Mouse (Mus musculus) spleen, adult 2 months (tissue): ENCODE results near the gene Stpg3. TPM values are rescaled to one million over a fixed set of nuclear protein-coding genes. Genes with fewer than 3 reads are reported as not detected.

Experiments
- DNase-seq, 2 experiments: peaks; one replicate each; pipeline versions ENCODE4 v3.0.0 to v3.0.0-alpha.2; 2012 to 2021; ENCODE audit warnings: low spot score in 2 of 2, low read depth in 1 of 2
- H3K27ac ChIP-seq: fragments of 200-500 bp; 2 replicates; pipeline ENCODE4 v1.5.1; 2012; ENCODE audit warnings: low read length, inconsistent platforms; ENCODE audit not compliant: insufficient read depth
- H3K27me3 ChIP-seq: fragments of 200-500 bp; 2 replicates; pipeline ENCODE4 v1.6.1; 2012; ENCODE audit warnings: mild to moderate bottlenecking, moderate library complexity, low read length, inconsistent platforms; ENCODE audit not compliant: control insufficient read depth, insufficient read depth
- H3K36me3 ChIP-seq: fragments of 200-500 bp; 2 replicates; pipeline ENCODE4 v1.6.1; 2012; ENCODE audit warnings: mild to moderate bottlenecking, low read length, inconsistent platforms; ENCODE audit not compliant: control insufficient read depth, insufficient read depth
- H3K4me1 ChIP-seq: fragments of 200-500 bp; 2 replicates; pipeline ENCODE4 v1.6.1; 2011; ENCODE audit warnings: inconsistent platforms; ENCODE audit not compliant: control insufficient read depth, insufficient read depth, insufficient read length
- H3K4me3 ChIP-seq: fragments of 200-500 bp; 2 replicates; pipeline ENCODE4 v1.5.1; 2011; ENCODE audit warnings: mild to moderate bottlenecking, inconsistent platforms; ENCODE audit not compliant: insufficient read depth, insufficient read length; ENCODE audit errors: extremely low read depth
- CTCF ChIP-seq: fragments of 200-500 bp; IDR thresholded peaks from 2 replicates; pipeline ENCODE4 v1.5.1; 2011; ENCODE audit warnings: mild to moderate bottlenecking, inconsistent platforms; ENCODE audit not compliant: insufficient read depth, insufficient read length, insufficient replicate concordance; ENCODE audit errors: extremely low read depth
- POLR2A ChIP-seq: fragments of 200-500 bp; IDR thresholded peaks from 2 replicates; pipeline ENCODE4 v1.6.1; 2011; ENCODE audit warnings: low read depth, low read length, inconsistent platforms
- WGBS: fragments of 180-500 bp; shearing (Covaris S2); methylation state at CpG from one replicate; pipeline ENCODE4 v1.1.7; 2018; 5-methylcytosine and 5-hydroxymethylcytosine counted together
- polyA plus RNA-seq: library from polyadenylated mRNA; depleted of rRNA; stranded (reverse); fragments of >200 nt; gene quantifications from 2 replicates; pipeline ENCODE4 v1.2.3, GENCODE M21; 2012

The Stpg3 gene
- polyA plus RNA-seq, 1 experiment, result not detected

DNA sequence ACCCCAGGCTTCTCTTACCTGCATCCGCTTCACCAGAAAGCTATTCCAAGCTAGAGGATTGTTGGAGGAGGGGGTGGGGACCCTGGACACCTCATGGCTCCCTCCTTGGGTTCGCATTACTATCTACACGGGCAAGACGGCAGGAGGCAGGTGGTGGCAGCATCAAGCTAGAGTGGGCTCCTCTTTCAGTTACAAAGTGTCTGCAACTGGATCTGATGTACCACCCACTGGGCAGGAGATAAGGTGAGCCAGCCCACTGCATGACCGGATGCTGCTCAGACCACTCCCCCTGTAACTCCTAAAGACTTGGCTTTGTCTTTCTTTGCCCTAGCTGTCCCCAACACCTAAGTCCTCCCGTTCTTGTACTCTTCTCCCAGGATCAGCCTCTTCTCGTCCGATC is 22.2 kb upstream of the Stpg3 start, which contains the start of gene Rnf224:
Gene Rnf224, minus strand, starts transcription at position 174 of the 400 bp plus-strand sequence.
- 81% methylated on average over 8 of the region's 8 CpGs for WGBS
- TF ChIP-seq POLR2A (no peak), CTCF (no peak)
- peaks cover 3% of the 10 kb centered on the region; the same call in 1 of the 2 replicates for H3K27me3 ChIP-seq

DNA sequence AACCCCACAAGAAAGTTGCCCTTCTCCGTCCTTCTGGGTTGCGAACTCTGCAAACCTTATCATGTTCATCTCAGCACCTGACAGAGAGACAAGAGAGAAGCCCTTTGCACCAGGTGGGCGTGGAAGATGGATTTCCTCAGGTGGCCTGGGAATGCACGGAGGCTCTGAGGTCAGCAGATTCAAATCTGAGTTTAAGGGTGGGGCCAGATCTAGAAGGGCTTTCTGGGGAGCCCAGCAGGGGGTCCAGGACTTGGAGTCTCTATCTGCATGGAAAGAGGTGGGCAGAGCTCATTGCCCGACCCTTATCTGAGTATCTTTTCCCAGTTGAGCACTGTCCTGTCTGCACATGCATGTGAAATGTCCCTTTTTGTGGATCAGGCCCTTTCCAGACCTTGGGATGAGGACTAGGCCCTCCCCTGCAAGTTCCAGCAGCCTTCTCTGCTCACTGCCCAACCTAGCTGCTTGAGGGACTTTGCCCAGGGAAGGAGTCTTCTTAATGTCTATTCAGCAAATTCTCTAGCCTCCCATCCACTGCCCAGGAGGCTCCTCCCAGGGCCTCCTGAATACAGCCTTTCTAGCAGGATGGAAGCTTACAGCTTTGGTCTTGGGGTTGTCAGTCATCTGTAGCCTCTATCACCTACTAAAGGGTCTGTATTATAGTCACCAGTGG is 20.2 kb upstream of the Stpg3 start:
- H3K4me3 ChIP-seq, result no peak overlapping the region
- no peaks in the 10 kb centered on the region for H3K36me3 ChIP-seq
- no peaks in the 10 kb centered on the region; the same call in 1 of the 2 replicates for H3K27me3 ChIP-seq
- no peak for DNase-seq
- WGBS, result 75% methylated on average over 5 of the region's 5 CpGs
- H3K4me1 ChIP-seq, result no peaks in the 10 kb centered on the region
- TF ChIP-seq POLR2A (no peak), CTCF (no peak)
- no peak overlapping the region for H3K27ac ChIP-seq

More for the DNA sequence above, 22.2 kb upstream of the Stpg3 start, which contains the start of gene Rnf224:
- no peak for DNase-seq
- Histone ChIP-seq H3K4me3 (no peak within 1 kb of the TSS), H3K27ac (no peak within 1 kb of the TSS), H3K36me3 (no peaks in the 10 kb centered on the region), H3K4me1 (peaks cover 4% of the 10 kb centered on the region; the same call in 1 of the 2 replicates)

DNA sequence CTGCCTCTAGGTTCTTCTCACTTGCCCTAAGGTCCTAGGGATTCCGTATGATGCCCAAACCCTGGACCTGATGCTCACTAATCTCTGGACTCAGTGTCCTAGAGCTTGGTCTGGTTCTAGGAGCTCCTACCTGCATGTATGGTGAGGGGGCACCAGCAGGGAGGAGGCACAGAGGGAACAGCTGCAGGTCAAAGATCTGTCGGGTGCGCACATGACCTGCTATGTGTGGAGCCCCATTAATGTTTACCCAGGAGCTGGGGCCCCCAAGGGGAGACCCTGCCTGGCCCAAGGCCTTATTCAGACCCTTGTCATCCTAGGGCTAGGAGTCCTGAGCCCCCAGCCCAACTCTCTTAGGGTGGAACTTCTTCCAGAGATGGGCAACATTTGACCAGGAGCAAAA is 19.6 kb upstream of the Stpg3 start, which contains the start of gene Slc34a3:
Gene Slc34a3, minus strand, starts transcription at position 315 of the 400 bp plus-strand sequence.
- Histone ChIP-seq H3K4me3 (no peak within 1 kb of the TSS), H3K27me3 (no peaks in the 10 kb centered on the region; the same call in 1 of the 2 replicates), H3K36me3 (no peaks in the 10 kb centered on the region), H3K27ac (no peak within 1 kb of the TSS), H3K4me1 (no peaks in the 10 kb centered on the region)
- no peak for DNase-seq
- TF ChIP-seq POLR2A (no peak), CTCF (no peak)
- 69% methylated on average over 3 of the region's 3 CpGs for WGBS

DNA sequence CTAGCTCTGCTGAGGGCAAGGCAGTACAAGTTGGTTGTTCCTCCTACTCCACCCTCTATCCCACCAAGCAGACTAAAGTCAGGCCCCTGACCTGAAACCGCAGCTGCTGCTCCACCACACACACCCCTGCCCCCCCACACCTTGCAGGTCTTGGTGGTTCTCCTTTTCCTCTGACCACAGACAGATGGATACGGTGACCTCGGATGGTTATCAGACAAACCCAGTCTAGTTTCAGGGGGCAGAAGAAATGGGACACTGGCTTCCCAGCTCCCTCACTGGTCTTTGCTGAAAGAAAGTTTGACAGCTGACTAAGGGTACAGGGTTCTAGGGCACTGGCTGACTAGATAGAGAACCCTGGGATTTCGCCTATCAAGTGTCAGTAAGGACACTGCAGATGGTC is 19.0 kb upstream of the Stpg3 start:
- Histone ChIP-seq H3K4me3 (no peak overlapping the region), H3K27me3 (no peaks in the 10 kb centered on the region; the same call in 1 of the 2 replicates), H3K36me3 (no peaks in the 10 kb centered on the region), H3K27ac (no peak overlapping the region), H3K4me1 (peaks cover 3% of the 10 kb centered on the region; the same call in 1 of the 2 replicates)
- WGBS, result 10% methylated on average over 4 of the region's 4 CpGs
- no peak for DNase-seq
- no peak for TF ChIP-seq POLR2A
- TF ChIP-seq CTCF, result no peak

DNA sequence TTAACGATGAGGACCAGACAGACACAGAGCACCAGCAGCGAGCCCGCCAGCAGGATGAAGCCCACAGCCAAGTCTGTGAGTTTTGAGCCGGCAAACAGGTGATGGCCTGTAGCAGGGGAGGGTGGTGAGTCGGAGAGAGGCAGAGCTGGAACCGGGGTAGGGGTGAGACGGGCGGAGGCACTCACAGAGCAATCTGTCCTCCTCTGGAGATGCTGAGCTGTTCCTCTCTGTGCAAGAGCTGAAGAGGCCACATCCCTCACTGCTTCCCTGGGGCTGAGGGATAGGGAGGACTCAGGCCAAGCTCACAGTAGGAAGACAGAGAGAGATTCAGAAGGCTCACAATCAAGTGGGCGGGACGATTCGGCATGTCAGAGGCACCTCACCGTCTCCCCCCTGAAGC is 16.6 kb upstream of the Stpg3 start:
- no peak overlapping the region for H3K4me3 ChIP-seq
- peaks cover 3% of the 10 kb centered on the region; the same call in 1 of the 2 replicates for H3K4me1 ChIP-seq
- no peak for TF ChIP-seq POLR2A
- no peak for TF ChIP-seq CTCF
- 89% methylated on average over 12 of the region's 12 CpGs for WGBS
- no peaks in the 10 kb centered on the region for H3K36me3 ChIP-seq
- no peaks in the 10 kb centered on the region; the same call in 1 of the 2 replicates for H3K27me3 ChIP-seq
- no peak overlapping the region for H3K27ac ChIP-seq
- DNase-seq, result no peak

DNA sequence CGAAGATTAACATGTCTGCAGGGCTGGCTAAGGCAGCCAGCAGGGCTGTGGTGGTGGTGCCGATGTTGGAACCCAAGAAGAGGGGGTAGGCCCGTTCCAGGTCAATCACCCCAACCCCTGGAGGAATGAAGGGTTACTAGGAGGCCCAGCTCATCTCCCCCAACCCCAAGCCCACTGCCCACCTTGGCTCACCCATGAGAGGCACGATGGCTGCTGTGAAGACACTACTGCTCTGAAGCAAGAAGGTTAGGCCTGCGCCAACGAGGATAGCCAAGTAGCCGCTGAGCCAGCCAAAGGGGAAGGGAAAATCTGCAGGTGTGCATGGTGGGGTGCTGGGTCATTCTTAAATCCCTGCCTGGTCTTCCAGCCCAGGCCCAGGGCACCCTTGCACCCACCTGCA is 16.1 kb upstream of the Stpg3 start:
- TF ChIP-seq POLR2A, result no peak
- TF ChIP-seq CTCF, result no peak
- Histone ChIP-seq H3K27ac (no peak overlapping the region), H3K27me3 (no peaks in the 10 kb centered on the region; the same call in 1 of the 2 replicates), H3K4me3 (no peak overlapping the region), H3K4me1 (peaks cover 3% of the 10 kb centered on the region; the same call in 1 of the 2 replicates), H3K36me3 (no peaks in the 10 kb centered on the region)
- WGBS, result 89% methylated on average over 7 of the region's 7 CpGs
- no peak for DNase-seq

DNA sequence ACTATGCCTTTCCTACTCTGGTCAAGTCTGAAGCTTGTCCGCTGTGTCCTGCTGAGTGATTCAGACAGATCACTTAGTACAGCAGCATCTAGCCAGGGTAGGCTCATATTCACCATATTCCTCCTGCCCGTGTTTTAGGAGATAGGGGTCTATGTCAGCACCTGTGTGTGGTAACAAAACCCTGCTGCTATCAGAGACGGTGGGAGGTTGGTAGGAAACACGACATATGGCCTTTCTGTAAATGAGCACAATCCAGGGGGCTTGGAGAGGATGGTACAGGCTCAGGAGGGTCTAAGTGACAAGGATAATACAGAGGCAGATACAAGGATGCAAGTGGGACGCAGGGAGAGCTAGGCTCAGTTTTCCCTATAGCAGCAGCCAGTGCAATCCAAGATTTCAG is 15.1 kb upstream of the Stpg3 start:
- TF ChIP-seq POLR2A (no peak), CTCF (no peak)
- Histone ChIP-seq H3K27ac (no peak overlapping the region), H3K4me1 (peaks cover 3% of the 10 kb centered on the region; the same call in 1 of the 2 replicates), H3K4me3 (no peak overlapping the region), H3K36me3 (no peaks in the 10 kb centered on the region), H3K27me3 (no peaks in the 10 kb centered on the region; the same call in 1 of the 2 replicates)
- DNase-seq, result no peak
- WGBS, result 91% methylated on average over 5 of the region's 5 CpGs
